Mouse (Mus musculus): ENCODE measurements at regions not wholly inside any gene's neighbourhood (a gene's known extent, or its start where the extent isn't known, plus 50 kb on each side); places are given as distances from the start of the nearest gene placed in this dataset.

DNA sequence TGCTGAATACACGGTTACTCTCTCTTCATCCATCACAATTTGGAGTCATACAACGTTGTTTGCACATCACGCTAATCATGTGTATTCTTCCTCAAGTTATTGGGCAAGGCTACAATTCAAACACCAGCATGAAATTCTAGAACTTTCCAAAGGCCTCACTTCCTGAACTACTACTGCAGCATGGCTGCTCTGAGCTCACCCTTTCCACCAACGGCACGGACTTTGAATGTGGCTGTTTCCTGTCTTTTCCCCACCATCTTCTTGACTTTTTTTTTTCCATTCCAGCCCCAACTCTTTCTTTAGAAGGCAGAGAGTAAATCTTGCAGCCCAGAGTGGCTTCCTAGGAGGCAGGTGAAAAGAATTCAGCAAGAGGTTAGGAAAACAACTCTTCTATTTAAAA is 129.2 kb upstream of the Lmo4 start:
- ATAC-seq (replicated peaks; ENCODE audit: low FRiP score, low TSS enrichment, low read depth) (no peak), DNase-seq (ENCODE audit: low spot score) (no peak)
- Histone ChIP-seq H3K27me3 (replicated peaks; ENCODE audit: control insufficient read depth, insufficient read depth, low read length) (no peaks in the 10 kb centered on the region), H3K4me2 (ENCODE audit: low read length) (no peak overlapping the region), H3K4me1 (replicated peaks; ENCODE audit: control insufficient read depth, insufficient read depth, low read length) (no peaks in the 10 kb centered on the region), H3K27ac (ENCODE audit: low read depth) (no peak overlapping the region), H3K9ac (ENCODE audit: low read length) (no peak overlapping the region), H3K4me3 (ENCODE audit: low read depth, low read length) (no peak overlapping the region), H3K9me3 (ENCODE audit: control insufficient read depth, low read length) (no peaks in the 10 kb centered on the region), H3K36me3 (ENCODE audit: control insufficient read depth, insufficient read depth, low read length) (no peaks in the 10 kb centered on the region)
- WGBS, result 78% methylated on average over 5 of the region's 5 CpGs

DNA sequence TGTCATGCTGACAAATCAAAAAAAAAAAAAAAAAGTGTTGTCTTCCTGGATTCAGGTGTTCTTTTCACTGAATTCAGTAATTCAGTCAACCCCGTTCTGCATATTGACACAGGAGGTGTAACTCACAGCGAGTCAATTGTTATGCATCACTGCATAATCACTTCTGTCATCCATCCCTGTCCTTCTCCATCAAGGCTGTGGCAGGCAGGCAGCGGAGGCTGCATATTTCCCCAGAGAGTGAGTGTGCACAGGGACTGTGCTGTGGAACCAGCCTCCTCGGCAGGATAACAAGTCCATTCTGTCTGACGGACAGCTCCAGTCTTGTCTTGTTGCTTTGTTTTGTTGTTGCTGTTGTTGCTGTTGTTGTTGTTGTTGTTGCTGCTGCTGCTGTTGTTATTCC is 127.3 kb upstream of the Lmo4 start:
- H3K36me3 ChIP-seq (ENCODE audit: control insufficient read depth, insufficient read depth, low read length), result no peaks in the 10 kb centered on the region
- H3K9ac ChIP-seq (ENCODE audit: low read length), result no peak overlapping the region
- ATAC-seq (replicated peaks; ENCODE audit: low FRiP score, low TSS enrichment, low read depth) (no peak), DNase-seq (ENCODE audit: low spot score) (no peak)
- no peaks in the 10 kb centered on the region for H3K9me3 ChIP-seq (ENCODE audit: control insufficient read depth, low read length)
- H3K4me1 ChIP-seq (replicated peaks; ENCODE audit: control insufficient read depth, insufficient read depth, low read length), result no peaks in the 10 kb centered on the region
- H3K27me3 ChIP-seq (replicated peaks; ENCODE audit: control insufficient read depth, insufficient read depth, low read length), result no peaks in the 10 kb centered on the region
- no peak overlapping the region for H3K4me2 ChIP-seq (ENCODE audit: low read length)
- no peak overlapping the region for H3K4me3 ChIP-seq (ENCODE audit: low read depth, low read length)
- no peak overlapping the region for H3K27ac ChIP-seq (ENCODE audit: low read depth)
- WGBS, result 23% methylated on average over 5 of the region's 5 CpGs

DNA sequence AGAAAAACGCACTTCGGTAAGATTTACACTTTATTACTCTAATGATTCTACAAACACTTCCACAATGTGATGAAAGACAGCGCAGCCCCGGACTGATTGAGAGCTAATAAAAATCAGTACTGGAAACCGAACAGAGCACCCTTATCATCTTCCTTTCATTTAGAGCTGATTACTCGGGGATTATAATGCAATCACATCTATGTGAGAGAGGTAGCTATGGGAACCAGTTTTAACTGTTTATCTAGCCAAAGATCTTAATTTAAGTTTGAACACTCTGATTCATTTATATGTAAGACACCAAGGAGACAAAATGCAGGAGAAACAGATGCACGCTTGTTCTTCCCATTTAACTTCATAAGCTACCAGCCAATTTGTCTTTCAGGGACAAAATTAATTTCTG is 124.1 kb upstream of the Lmo4 start:
- 50% methylated on average over 7 of the region's 7 CpGs for WGBS
- no peak for ATAC-seq (replicated peaks; ENCODE audit: low FRiP score, low TSS enrichment, low read depth)
- no peak overlapping the region for H3K4me3 ChIP-seq (ENCODE audit: low read depth, low read length)
- H3K4me1 ChIP-seq (replicated peaks; ENCODE audit: control insufficient read depth, insufficient read depth, low read length), result no peaks in the 10 kb centered on the region
- H3K4me2 ChIP-seq (ENCODE audit: low read length), result no peak overlapping the region
- H3K36me3 ChIP-seq (ENCODE audit: control insufficient read depth, insufficient read depth, low read length), result no peaks in the 10 kb centered on the region
- no peaks in the 10 kb centered on the region for H3K27me3 ChIP-seq (replicated peaks; ENCODE audit: control insufficient read depth, insufficient read depth, low read length)
- no peak overlapping the region for H3K9ac ChIP-seq (ENCODE audit: low read length)
- no peaks in the 10 kb centered on the region for H3K9me3 ChIP-seq (ENCODE audit: control insufficient read depth, low read length)
- no peak for DNase-seq (ENCODE audit: low spot score)
- H3K27ac ChIP-seq (ENCODE audit: low read depth), result no peak overlapping the region

DNA sequence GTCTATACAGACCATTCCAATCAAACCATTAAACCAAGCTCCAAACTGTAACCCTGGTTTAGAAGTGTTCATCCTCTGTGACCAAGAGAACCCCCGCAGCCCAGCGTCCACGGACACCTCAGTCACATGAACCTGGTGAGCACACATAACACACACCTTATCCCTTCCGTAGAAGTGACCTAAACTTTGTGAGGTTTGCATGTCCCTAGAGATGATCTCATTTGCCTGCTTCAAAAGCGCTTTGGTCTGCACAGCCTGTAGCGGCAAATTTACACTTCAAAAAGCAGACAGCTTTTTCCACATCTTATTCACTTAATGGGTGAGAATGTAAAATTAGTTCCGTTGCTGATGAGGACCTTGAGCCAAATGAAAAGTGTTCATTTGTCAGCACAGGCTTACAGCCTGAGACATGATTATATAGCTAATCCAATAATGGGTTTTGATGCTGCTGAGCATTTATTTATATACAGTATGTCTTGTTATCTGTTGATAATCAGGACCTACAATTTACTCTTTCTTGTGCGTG is 122.3 kb upstream of the Lmo4 start:
- no peaks in the 10 kb centered on the region for H3K9me3 ChIP-seq (ENCODE audit: control insufficient read depth, low read length)
- no peaks in the 10 kb centered on the region for H3K27me3 ChIP-seq (replicated peaks; ENCODE audit: control insufficient read depth, insufficient read depth, low read length)
- no peak overlapping the region for H3K9ac ChIP-seq (ENCODE audit: low read length)
- no peak for ATAC-seq (replicated peaks; ENCODE audit: low FRiP score, low TSS enrichment, low read depth)
- DNase-seq (ENCODE audit: low spot score), result no peak
- H3K27ac ChIP-seq (ENCODE audit: low read depth), result no peak overlapping the region
- H3K4me2 ChIP-seq (ENCODE audit: low read length), result no peak overlapping the region
- no peaks in the 10 kb centered on the region for H3K4me1 ChIP-seq (replicated peaks; ENCODE audit: control insufficient read depth, insufficient read depth, low read length)
- WGBS, result 91% methylated on average over 8 of the region's 8 CpGs
- H3K4me3 ChIP-seq (ENCODE audit: low read depth, low read length), result no peak overlapping the region
- no peaks in the 10 kb centered on the region for H3K36me3 ChIP-seq (ENCODE audit: control insufficient read depth, insufficient read depth, low read length)

DNA sequence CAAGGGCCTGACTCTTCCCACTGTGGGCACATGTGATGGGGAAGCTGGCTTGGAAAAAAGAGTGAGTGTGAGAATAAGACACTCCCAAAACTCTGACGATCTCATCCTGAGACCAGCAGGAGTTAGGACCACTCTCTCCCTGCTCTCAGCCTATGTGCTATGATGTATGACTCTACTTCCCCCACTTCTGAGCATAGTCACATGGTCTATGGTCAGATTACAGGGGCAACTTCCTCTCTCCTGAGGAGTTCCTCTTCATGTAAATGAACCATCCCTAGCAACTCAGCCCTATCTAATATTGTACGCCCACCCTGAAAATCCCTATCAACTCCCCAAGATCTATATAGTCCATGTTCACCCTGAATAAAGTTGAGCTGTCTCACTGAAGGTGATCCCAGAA is 120.0 kb upstream of the Lmo4 start:
- Histone ChIP-seq H3K9ac (ENCODE audit: low read length) (no peak overlapping the region), H3K27ac (ENCODE audit: low read depth) (no peak overlapping the region), H3K4me3 (ENCODE audit: low read depth, low read length) (no peak overlapping the region), H3K4me2 (ENCODE audit: low read length) (no peak overlapping the region), H3K9me3 (ENCODE audit: control insufficient read depth, low read length) (no peaks in the 10 kb centered on the region), H3K27me3 (replicated peaks; ENCODE audit: control insufficient read depth, insufficient read depth, low read length) (no peaks in the 10 kb centered on the region), H3K4me1 (replicated peaks; ENCODE audit: control insufficient read depth, insufficient read depth, low read length) (no peaks in the 10 kb centered on the region), H3K36me3 (ENCODE audit: control insufficient read depth, insufficient read depth, low read length) (no peaks in the 10 kb centered on the region)
- no peak for DNase-seq (ENCODE audit: low spot score)
- WGBS, result 92% methylated on average over 2 of the region's 2 CpGs
- ATAC-seq (replicated peaks; ENCODE audit: low FRiP score, low TSS enrichment, low read depth), result no peak

DNA sequence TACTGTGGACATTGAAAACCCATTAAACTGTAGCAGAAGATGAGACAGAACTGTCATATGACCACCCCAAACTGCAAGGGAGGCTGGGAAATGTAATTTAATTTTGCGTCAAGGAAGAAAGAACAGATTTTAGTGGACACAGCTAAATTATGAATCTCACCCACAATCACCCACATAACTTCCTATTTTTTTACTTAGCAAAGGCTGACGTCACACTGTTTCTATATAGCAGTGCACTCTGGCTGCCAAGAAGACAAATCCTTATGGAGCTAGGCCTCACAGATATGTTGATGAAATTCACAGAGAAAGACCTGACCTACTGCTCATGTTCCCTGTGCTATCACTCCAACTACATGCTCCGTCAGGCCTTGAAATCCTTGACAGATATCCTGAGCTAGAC is 118.5 kb upstream of the Lmo4 start:
- H3K4me1 ChIP-seq (replicated peaks; ENCODE audit: control insufficient read depth, insufficient read depth, low read length), result no peaks in the 10 kb centered on the region
- H3K27ac ChIP-seq (ENCODE audit: low read depth), result no peak overlapping the region
- no peak for ATAC-seq (replicated peaks; ENCODE audit: low FRiP score, low TSS enrichment, low read depth)
- no peak overlapping the region for H3K4me2 ChIP-seq (ENCODE audit: low read length)
- H3K27me3 ChIP-seq (replicated peaks; ENCODE audit: control insufficient read depth, insufficient read depth, low read length), result no peaks in the 10 kb centered on the region
- no peak overlapping the region for H3K4me3 ChIP-seq (ENCODE audit: low read depth, low read length)
- no peak for DNase-seq (ENCODE audit: low spot score)
- H3K9ac ChIP-seq (ENCODE audit: low read length), result no peak overlapping the region
- no peaks in the 10 kb centered on the region for H3K9me3 ChIP-seq (ENCODE audit: control insufficient read depth, low read length)
- WGBS, result 82% methylated on average over 3 of the region's 3 CpGs
- no peaks in the 10 kb centered on the region for H3K36me3 ChIP-seq (ENCODE audit: control insufficient read depth, insufficient read depth, low read length)

DNA sequence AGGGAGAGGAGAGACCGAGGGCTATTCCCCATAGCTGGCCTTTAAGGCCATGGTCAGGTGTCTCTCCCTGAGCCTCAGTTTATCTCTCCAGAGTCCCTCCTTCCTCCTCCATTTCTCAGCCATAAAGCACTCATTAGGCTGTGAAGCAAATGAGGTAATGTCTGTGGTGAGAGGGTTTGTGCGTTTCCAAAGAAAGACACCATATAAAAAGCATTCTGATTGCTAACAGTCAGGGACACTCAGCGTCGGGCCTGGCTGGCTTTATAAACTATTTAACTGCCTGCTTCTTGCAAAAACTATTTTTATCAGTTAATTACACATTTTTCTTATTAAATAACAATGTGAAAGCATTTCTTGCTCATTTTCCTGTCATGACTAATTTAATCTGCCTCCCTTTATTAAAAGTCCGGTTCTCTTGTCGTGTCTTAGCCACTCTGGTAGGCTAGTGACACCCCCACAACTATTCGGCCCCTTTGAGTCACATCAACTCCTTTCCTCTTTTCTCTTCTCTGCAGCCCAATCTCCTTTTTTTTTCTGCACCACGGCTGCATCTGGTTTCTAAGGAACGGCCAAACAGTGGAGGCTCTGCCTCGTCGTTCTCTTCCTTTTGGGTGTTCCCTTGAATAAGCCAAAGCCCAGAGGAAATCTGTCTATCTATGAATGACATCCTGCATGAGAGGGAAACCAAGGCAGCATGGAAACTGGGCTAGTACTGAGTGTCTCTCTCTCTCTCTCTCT is 114.6 kb upstream of the Lmo4 start:
- no peak for ATAC-seq (replicated peaks; ENCODE audit: low FRiP score, low TSS enrichment, low read depth)
- no peak overlapping the region for H3K4me2 ChIP-seq (ENCODE audit: low read length)

DNA sequence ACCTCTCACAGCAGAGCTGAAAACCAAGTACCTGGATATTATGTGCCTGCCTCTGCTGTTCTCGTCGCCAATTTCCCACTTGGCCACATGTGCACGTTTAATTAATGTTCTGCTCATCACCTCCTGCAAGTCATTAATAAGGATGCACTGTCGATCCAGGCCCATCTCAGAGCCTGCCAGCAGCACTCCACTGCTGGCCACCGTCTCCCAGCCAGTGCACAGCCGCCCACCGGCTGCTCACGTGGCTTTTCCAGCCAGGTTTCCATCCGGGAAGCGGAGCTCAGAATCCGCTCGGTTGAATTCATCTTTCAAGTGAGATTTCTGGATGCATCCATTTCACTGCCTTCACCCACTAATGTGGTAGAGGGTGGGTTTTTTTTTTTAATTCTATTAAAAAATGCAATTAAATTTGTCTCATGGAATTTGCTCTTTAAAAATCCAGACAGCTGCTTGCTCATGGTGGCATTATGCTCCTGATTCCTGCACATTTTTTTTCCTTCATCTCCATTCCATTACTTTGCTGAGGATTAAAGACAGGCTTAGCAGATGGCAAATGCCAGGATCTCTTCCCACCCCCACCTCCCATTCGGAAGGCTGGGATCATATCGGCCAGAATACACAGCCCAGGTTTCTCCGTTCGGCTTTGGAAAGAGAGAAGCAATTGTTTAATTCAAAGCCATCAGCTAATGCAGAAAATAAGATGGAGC is 113.9 kb upstream of the Lmo4 start:
- H3K27ac ChIP-seq (ENCODE audit: low read depth), result no peak overlapping the region
- ATAC-seq (replicated peaks; ENCODE audit: low FRiP score, low TSS enrichment, low read depth), result no peak

More for the DNA sequence above, 114.6 kb upstream of the Lmo4 start:
- Histone ChIP-seq H3K9ac (ENCODE audit: low read length) (no peak overlapping the region), H3K4me3 (ENCODE audit: low read depth, low read length) (no peak overlapping the region), H3K27ac (ENCODE audit: low read depth) (no peak overlapping the region), H3K4me1 (replicated peaks; ENCODE audit: control insufficient read depth, insufficient read depth, low read length) (no peaks in the 10 kb centered on the region), H3K27me3 (replicated peaks; ENCODE audit: control insufficient read depth, insufficient read depth, low read length) (no peaks in the 10 kb centered on the region), H3K36me3 (ENCODE audit: control insufficient read depth, insufficient read depth, low read length) (no peaks in the 10 kb centered on the region), H3K9me3 (ENCODE audit: control insufficient read depth, low read length) (no peaks in the 10 kb centered on the region)
- DNase-seq (ENCODE audit: low spot score), result no peak
- WGBS, result 65% methylated on average over 11 of the region's 11 CpGs

DNA sequence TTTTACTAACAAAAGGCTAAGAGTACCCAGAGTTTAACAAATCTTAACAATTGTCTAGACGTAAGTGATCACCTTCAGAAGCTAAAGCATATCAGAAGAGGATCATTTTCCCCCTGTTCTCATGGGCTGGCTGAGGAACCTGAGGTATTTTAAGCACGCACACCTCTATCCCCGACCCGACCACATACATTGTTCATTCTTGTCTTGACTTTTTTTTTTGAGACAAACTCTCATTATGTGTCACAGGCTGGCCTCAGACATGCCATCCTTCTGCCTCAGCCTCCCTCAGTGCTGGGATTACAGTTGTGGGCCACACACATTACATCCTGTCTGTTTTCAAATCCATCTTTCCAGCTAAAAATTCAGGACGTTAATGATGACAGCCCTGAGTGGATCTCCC is 105.7 kb upstream of the Lmo4 start:
- H3K27me3 ChIP-seq (replicated peaks; ENCODE audit: control insufficient read depth, insufficient read depth, low read length), result no peaks in the 10 kb centered on the region
- no peak overlapping the region for H3K27ac ChIP-seq (ENCODE audit: low read depth)
- H3K4me1 ChIP-seq (replicated peaks; ENCODE audit: control insufficient read depth, insufficient read depth, low read length), result no peaks in the 10 kb centered on the region
- 82% methylated on average over 5 of the region's 5 CpGs for WGBS
- H3K9me3 ChIP-seq (ENCODE audit: control insufficient read depth, low read length), result no peaks in the 10 kb centered on the region
- no peak overlapping the region for H3K9ac ChIP-seq (ENCODE audit: low read length)
- H3K4me3 ChIP-seq (ENCODE audit: low read depth, low read length), result no peak overlapping the region
- no peaks in the 10 kb centered on the region for H3K36me3 ChIP-seq (ENCODE audit: control insufficient read depth, insufficient read depth, low read length)
- no peak for DNase-seq (ENCODE audit: low spot score)
- ATAC-seq (replicated peaks; ENCODE audit: low FRiP score, low TSS enrichment, low read depth), result no peak
- no peak overlapping the region for H3K4me2 ChIP-seq (ENCODE audit: low read length)

More for the DNA sequence above, 113.9 kb upstream of the Lmo4 start:
- DNase-seq (ENCODE audit: low spot score), result no peak
- H3K9ac ChIP-seq (ENCODE audit: low read length), result no peak overlapping the region
- H3K4me1 ChIP-seq (replicated peaks; ENCODE audit: control insufficient read depth, insufficient read depth, low read length), result no peaks in the 10 kb centered on the region
- H3K4me2 ChIP-seq (ENCODE audit: low read length), result no peak overlapping the region
- no peaks in the 10 kb centered on the region for H3K9me3 ChIP-seq (ENCODE audit: control insufficient read depth, low read length)
- WGBS, result 62% methylated on average over 16 of the region's 16 CpGs
- H3K4me3 ChIP-seq (ENCODE audit: low read depth, low read length), result no peak overlapping the region
- no peaks in the 10 kb centered on the region for H3K27me3 ChIP-seq (replicated peaks; ENCODE audit: control insufficient read depth, insufficient read depth, low read length)
- no peaks in the 10 kb centered on the region for H3K36me3 ChIP-seq (ENCODE audit: control insufficient read depth, insufficient read depth, low read length)

Measured in intestine, embryonic 14.5 days (tissue).